Mouse (Mus musculus) gastrocnemius, postnatal 36 days (tissue): ENCODE data around the gene Cdkl1. TPM values are rescaled to one million over a fixed set of nuclear protein-coding genes. Genes with fewer than 3 reads are reported as not detected.

ENCODE experiments used
- microRNA-seq, 2 experiments: library from miRNA; unstranded; fragments of <30 nt; microRNA quantifications; one replicate each; pipeline ENCODE4 v1.2.0; 2021
- total RNA-seq, 2 experiments: library from RNA; stranded (reverse); gene quantifications; 2 replicates each; pipeline ENCODE4 v1.2.3; 2021

The Cdkl1 gene
- total RNA-seq, 2 experiments from 2014 or later: 0.54 to 0.94 TPM

Small RNA genes within 50 kb of the gene (microRNA-seq; reads per million reads assigned to microRNA genes)
- gene Mir681: 0 reads per million in 2 experiments

Other genes starting within 250 kb of the Cdkl1 start
- 1 to 10 TPM; 3.1 to 3.8 TPM for gene Vcpkmt, start 208.2 kb downstream of the Cdkl1 start, total RNA-seq
- 10 to 100 TPM; 39.8 to 40.4 TPM for gene Sos2, start 109.4 kb downstream of the Cdkl1 start, total RNA-seq
- gene L2hgdh, start 66.4 kb downstream of the Cdkl1 start, total RNA-seq: 10 to 100 TPM; 36.2 to 37.7 TPM
- gene Atp5s, start 66.3 kb downstream of the Cdkl1 start, total RNA-seq: 10 to 100 TPM; 16.4 to 19.6 TPM
- gene Atl1, start 101.3 kb upstream of the Cdkl1 start, total RNA-seq: 1 to 10 TPM; 1.7 to 2.1 TPM
- 10 to 100 TPM; 18.2 to 20.5 TPM for gene Map4k5, start 101.9 kb upstream of the Cdkl1 start, total RNA-seq
- gene Sav1, start 195.7 kb upstream of the Cdkl1 start, total RNA-seq: 10 to 100 TPM; 30.1 to 33.8 TPM